Mouse (Mus musculus): ENCODE measurements around the gene Dda1.

DNA sequence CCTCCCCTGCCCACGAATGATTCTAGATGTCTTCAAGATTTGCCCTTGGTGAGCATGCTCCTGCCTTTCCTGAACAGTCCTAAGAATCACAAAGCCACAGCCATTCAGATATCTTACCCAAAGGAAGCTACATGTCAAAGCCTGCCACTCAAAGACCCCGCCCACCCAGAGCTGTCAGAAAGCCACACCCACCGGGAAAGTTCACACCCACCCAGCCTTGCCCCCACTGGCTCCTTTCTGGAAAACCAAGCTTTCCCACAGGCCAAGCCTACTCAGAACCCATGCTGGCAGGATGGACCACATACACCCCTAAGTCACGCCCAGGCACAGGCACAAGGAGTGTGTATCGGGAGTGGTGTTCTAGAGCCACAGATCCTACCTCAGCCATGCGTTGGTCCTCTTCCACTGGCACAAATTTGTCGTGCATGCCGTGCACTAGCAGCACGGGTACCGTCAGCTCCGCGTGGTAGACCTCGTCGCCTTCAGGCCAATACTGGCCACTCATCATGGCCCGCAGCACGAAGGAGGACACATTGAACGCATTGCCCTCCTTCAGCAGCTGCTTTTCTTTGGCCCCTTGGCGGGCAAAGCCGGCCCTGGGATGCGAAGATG, 11.2 kb upstream of the Dda1 start:
- TF ChIP-seq POLR2A (IDR thresholded peaks at IDR 0.05; ENCODE audit: extremely low read depth, insufficient read depth, low read length) (no peak), CTCF (IDR thresholded peaks at IDR 0.05; ENCODE audit: extremely low read depth, insufficient read depth, low read length) (no peak)

All from cortical plate, adult 2 months (tissue).